Mouse (Mus musculus) gastrocnemius, adult 8-10 months (tissue): ENCODE data around the gene Serpina1f. TPM values are rescaled to one million over a fixed set of nuclear protein-coding genes. Genes with fewer than 3 reads are reported as not detected.
"Not testable (repeated sequence)": the region's sequence is repeated elsewhere in the genome, so short reads cannot be mapped to it uniquely, and the experiment has no call there.

Source experiments
- DNase-seq, 2 experiments: peaks; one replicate each; pipeline ENCODE4 v3.0.0; 2022; ENCODE audit warnings: low spot score in 2 of 2
- total RNA-seq, 4 experiments: library from RNA; stranded (reverse); gene quantifications; 2 replicates each; pipeline ENCODE4 v1.2.4; 2022

Serpina1f gene
- total RNA-seq, 4 experiments from 2014 or later, result not detected

DNA sequence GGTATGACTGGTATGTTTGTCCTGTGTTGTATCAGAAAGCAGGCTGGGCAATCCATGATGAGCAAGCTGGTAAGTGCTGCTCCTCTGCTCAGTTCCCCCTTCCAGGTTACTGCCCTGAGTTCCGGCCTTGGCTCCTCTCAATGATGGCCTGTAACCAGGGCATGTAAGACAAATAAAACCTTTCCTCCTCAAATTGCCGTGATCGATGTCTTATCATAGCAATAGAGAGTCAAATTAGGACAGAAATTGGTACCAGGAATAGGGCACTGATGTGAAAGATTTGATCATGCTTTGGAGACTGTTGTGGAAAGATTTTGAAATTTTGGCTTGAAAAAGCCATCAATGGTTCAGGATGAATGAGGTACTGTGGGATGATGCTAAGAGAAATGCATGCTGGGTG, 30.0 kb downstream of the Serpina1f start:
- no peak for DNase-seq

DNA sequence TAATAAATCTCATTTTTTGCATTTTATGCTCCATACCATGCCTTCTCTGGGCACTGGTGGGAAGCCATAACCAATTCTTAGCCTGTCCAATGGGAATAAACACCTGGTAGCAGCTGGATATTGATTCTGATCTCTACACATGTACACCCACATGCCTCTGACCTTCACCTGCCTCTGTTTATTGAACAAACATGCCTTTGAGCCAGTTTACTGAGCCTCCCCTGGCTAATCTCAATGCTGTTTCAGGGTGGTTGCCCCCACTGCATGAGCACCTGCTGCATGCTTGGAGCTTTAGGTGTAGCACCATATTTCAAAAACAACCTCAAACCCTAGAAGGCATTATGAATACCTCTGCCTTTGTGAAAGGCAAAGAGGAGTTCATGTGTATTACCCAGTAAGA, 33.3 kb downstream of the Serpina1f start:
- not testable (repeated sequence) for DNase-seq

DNA sequence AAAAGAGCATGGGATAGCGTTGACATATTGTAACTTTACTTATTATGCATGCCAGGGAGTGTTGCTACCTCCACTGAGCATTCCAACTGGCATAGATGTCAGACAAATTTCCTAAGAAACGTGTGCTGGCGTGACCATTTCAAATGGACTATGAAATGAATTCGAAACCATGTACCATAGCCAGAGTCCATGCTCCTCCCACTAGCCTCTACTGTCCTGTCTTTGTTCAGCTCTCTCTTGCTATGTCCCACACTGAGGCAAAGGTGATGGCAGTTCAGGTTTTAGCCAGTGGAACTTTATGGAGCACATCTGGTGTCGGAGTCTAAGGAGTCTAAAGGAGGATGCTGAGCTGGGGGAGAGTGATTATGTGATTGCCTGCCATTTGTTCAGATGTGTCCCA, 35.3 kb downstream of the Serpina1f start:
- DNase-seq, result no peak

DNA sequence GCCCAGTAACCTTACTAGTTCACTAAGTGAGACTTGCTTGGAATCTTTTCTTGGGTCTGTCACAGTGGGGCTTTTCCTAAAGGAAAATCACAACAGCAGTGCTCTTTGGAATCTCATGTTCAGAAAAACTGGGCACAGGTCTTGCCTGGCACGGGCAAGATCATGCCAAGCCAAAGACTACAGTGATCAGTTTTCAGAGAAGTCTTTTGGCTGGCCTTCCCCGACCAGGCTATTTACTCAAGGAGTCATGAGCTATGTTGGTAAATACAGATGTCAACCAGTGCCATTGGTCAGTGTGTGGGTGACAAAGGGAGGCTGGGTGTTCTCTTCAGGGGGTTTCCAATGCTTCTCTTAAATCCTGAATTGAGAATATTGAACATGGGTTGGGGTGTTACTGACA, 36.2 kb downstream of the Serpina1f start:
- no peak for DNase-seq

DNA sequence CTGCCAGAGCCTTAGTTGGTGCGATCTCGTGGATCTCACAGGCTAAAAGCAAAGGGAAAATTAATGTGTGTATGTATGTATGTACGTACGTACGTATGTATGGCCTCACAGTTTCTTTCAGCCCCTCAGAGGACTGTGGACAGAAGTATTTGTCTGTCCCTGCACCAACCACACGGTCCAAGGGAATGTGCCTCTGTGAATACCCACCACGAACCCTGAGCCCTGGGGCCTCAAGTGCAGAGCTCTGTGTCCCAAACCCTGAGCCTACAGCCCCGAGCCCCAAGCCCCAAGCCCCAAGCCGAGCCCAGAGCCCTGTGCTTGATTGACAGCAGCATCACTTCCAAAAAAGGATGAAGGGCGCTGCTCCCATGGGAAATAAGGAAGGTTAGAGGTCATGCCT, 37.3 kb downstream of the Serpina1f start:
- DNase-seq, result no peak

DNA sequence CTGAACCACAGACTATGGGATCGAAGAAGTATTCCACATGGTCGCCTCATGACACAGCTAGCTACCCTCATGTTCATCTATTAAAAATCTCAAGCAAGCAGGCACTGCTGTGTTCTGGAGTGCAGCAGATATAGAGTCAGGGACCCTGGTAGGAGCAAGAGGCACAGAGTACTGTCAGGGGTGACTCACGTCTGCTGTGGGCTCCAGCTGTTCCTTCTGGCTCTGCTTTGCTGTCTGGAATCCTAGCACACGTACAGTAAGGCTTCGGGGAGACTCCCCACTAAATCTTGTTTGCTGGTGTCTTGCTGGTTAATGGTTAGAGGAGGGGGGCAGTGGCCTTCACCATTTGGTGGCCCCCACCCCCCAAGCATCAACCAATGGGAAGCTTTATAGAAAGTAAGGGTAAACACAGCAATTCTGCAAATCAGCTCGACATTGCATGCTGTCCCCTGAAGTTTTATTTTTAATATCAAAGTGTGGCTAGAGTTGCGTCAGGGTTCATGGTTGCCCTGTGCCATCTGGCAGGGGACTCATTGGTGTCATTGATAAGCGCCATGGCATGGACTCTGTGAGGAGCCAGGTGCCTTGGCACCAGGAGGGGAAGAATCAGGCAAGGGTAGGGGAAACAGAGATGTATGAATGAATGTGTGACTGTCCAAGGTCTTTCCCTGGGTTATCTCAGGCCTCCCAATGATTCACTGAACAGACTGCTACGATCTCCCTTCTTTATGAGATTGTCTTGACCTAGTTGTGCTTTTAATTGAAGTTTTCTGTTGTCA, 38.3 kb downstream of the Serpina1f start, which contains the start of gene Serpina6:
TSS of gene Serpina6 (minus strand) at position 365 of the 779 bp plus-strand sequence.
- no peak for DNase-seq

DNA sequence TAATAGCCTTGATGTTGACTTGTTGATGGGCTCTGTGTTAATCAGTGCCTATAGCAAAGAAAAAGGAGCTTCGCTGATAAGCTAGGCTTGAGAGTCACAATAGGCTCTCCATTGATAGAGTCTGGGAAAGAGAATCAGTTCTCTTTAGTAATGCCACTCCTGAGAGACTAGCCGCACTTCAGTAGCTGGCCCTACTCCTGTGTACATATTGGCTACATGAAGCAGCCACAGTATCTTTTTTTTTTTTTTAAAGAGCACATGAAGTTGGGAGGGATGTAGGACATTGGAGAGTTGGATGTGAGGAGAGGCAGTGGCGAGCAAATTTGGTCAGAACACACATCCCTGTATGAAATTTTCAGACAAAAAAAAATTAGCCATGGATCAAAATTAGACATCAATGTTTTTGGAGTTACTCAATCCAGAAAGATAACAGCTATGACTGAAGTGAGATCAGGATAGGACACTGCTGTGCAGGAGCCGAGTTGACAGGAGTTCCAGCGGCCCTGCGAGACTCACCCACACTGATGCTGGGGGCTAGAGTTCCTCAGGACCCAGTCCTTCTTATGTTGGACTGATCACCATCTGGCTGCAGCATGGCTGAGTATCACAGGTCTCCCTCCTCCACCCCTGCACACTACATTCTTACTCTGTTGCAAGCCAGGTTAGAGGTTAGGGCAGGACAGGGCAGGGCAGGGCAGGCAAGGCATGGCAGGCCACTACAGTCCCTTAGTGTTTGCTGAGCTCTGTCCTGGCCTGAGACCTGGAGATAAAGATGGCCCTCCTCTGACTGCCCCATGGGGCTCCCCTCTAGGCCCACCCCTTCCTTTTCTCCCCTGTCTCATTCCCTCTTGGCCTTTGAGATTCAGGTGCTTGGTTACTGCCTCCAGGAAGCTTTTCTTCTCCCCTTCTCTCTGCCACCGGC, 39.9 kb downstream of the Serpina1f start:
- no peak for DNase-seq

DNA sequence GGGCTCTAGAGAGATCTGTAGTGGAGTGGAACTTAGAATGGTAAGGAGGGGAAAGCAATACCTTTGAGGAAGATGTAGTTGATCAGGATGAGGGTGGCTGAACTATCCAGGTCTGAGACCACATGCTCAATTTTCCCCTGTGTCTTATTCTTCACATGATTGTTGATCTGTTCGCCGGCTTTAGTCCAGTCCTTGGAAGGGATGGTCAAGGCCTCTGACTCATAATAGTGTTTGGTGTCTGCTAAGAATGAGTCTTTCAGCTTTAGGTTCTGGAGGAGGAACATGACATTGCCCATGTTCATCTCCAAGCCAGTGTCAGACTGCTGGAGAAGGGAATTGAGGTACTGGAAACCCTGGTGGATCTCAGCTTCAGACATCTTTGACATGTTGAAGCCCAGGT, 41.5 kb downstream of the Serpina1f start:
- no peak for DNase-seq

DNA sequence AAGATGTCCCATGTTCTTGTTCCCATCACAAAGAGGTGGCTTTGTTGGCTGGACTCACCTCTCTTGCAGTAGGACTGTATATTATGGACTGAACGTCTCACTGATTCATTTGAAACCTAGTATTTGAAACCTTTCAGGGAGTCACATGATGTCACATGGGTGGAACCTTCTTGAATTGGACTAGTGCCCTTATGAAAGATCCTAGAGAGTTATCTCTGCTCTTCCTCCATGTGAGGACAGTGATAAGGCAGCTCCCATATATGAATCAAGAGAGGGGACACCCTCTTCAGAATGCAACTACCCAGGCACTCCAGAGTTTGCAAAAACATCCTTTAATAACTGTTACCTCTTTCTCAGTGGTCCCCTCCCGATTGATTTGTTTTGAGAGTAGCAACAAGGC, 49.0 kb downstream of the Serpina1f start:
- no peak for DNase-seq

DNA sequence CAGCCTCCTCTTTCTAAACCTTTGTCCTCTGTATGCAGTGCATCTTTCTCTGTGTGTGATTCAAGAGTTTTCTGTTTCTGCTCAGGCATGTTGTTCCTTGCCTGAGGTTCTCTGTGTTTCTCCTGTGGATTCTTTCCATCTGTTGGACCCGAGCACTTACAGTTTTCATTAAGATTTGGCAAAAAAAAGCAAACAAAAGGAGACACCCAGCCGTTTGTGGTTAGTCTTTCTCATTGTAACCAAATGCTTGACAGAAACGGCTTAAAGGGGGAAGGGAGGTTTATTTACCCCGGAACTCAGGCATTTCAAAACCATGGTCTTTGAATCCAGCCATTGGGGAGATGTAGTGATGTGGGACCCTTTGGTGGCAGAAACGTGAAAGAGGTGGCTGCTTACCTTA, 50.7 kb downstream of the Serpina1f start:
- DNase-seq, result no peak

DNA sequence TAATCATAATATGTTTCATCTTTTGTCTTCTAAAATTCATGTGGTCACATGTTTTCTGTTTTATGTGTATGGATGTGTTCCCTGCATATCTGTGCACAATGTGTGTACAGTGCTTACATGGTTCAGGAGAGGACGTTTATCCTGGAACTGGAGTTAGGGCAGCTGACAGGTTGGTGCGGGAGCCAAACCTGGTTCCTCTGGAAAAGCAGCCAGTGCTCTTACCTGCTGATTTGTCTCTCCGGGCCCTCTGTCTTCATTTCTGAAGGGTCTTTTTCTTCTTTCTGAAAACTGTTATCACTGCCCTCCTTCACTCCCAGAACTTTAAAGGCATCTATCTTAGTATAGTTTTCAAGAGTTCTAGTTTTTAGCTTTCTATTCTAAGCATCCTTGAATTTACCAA, 51.5 kb downstream of the Serpina1f start:
- no peak for DNase-seq

DNA sequence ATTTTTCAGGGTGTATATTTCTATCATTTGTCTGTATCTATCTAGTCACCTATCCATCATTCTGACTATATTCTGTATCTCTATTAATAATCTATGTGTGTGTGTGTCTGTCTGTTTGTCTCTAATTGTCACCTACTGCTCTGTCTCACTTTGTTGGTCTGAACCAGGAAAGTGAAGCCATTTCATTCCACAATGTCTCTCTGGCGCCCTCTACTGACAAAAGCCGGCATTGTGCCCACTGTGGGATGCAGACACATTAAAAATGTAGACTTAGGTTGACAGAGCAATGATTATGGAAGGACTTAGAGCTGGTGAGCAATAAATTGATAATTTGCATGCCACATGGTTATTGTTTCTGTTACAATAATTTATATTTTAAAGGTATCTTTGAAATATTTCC, 52.0 kb downstream of the Serpina1f start:
- peak; percentile 31 to 43 for DNase-seq

Other genes with a start within 250 kb of the Serpina1f start
- not detected for gene Ifi27l2b, start 238.3 kb downstream of the Serpina1f start, total RNA-seq
- 1 to 10 TPM in 1 of 4 experiments, under 1 TPM in 3; 0.11 to 1.2 (median 0.17) TPM for gene Ppp4r4, start 163.2 kb downstream of the Serpina1f start, total RNA-seq
- gene Serpina10, start 64.1 kb downstream of the Serpina1f start, total RNA-seq, result not detected
- gene Serpina6, start 38.3 kb downstream of the Serpina1f start, total RNA-seq, result not detected
- not detected for gene Serpina16, start 19.4 kb downstream of the Serpina1f start, total RNA-seq
- 1 to 10 TPM in 1 of 4 experiments, not detected in 3; 1.2 TPM for gene Serpina1d, start 78.1 kb upstream of the Serpina1f start, total RNA-seq
- gene Serpina1b, start 134.8 kb upstream of the Serpina1f start, total RNA-seq, result 1 to 10 TPM in 1 of 4 experiments, not detected in 3; 1.8 TPM
- gene Serpina1a, start 168.0 kb upstream of the Serpina1f start, total RNA-seq, result under 1 TPM in 2 of 4 experiments, not detected in 2; 0.34 to 0.43 TPM
- gene Serpina1c, start 209.4 kb upstream of the Serpina1f start, total RNA-seq, result 1 to 10 TPM in 1 of 4 experiments, not detected in 3; 1.2 TPM